Mouse (Mus musculus) C2C12 (cell line): Measurements from ENCODE around the gene Rmi1.

Source experiments
- CTCF ChIP-seq: IDR thresholded peaks from one replicate; pipeline ENCODE4 v1.5.1; 2011; ENCODE audit not compliant: control insufficient read depth, insufficient read depth, insufficient read length
- MAX ChIP-seq: IDR thresholded peaks from one replicate; pipeline ENCODE4 v1.6.1; 2011; ENCODE audit warnings: mild to moderate bottlenecking, control low read depth

- TF ChIP-seq MAX (no peak), CTCF (no peak)
Observed at GRCm38 (mm10) chr13:58452246-58452645, 50.2 kb downstream of the Rmi1 start.
